Mouse (Mus musculus) stomach, postnatal 0 days (tissue): Measurements from ENCODE around the gene Plau. TPM values are rescaled to one million over a fixed set of nuclear protein-coding genes. Genes with fewer than 3 reads are reported as not detected.

ENCODE experiments used
- ATAC-seq: fragments of 200-750 bp; cut with Nextera tagmentation; 2 replicates; pipeline ENCODE4 v1.8.0; 2017; ENCODE audit not compliant: low FRiP score, low TSS enrichment
- DNase-seq: peaks from one replicate; pipeline ENCODE4 v3.0.0-alpha.2; 2016; ENCODE audit warnings: low spot score
- H3K27ac ChIP-seq: fragments of 300-500 bp; sonication (generic); replicated peaks from 2 replicates; pipeline ENCODE4 v1.5.1; 2014; ENCODE audit warnings: mild to moderate bottlenecking, control low read depth
- H3K27me3 ChIP-seq: fragments of 300-500 bp; sonication (generic); 2 replicates; pipeline ENCODE4 v1.6.1; 2014; ENCODE audit warnings: low read length; ENCODE audit not compliant: control insufficient read depth, insufficient read depth
- H3K36me3 ChIP-seq: fragments of 300-500 bp; sonication (generic); 2 replicates; pipeline ENCODE4 v1.6.1; 2014; ENCODE audit warnings: low read length, mixed read lengths; ENCODE audit not compliant: control insufficient read depth, insufficient read depth
- H3K4me1 ChIP-seq: fragments of 300-500 bp; sonication (generic); replicated peaks from 2 replicates; pipeline ENCODE4 v1.6.1; 2014; ENCODE audit warnings: antibody characterized with exemption; ENCODE audit not compliant: control insufficient read depth, insufficient read depth
- H3K4me2 ChIP-seq: fragments of 300-500 bp; sonication (generic); replicated peaks from 2 replicates; pipeline ENCODE4 v1.6.1; 2014; ENCODE audit warnings: low read depth, mild to moderate bottlenecking, control low read depth, moderate library complexity
- H3K4me3 ChIP-seq: fragments of 300-500 bp; sonication (generic); 2 replicates; pipeline ENCODE4 v1.5.1; 2014; ENCODE audit warnings: low read depth, low read length, control low read depth
- H3K9ac ChIP-seq: fragments of 300-500 bp; sonication (generic); 2 replicates; pipeline ENCODE4 v1.6.1; 2014; ENCODE audit warnings: mild to moderate bottlenecking, low read length, control low read depth, mixed read lengths
- H3K9me3 ChIP-seq: fragments of 300-500 bp; sonication (generic); 2 replicates; pipeline ENCODE4 v1.6.1; 2016; ENCODE audit warnings: low read length; ENCODE audit not compliant: control insufficient read depth
- CTCF ChIP-seq: IDR thresholded peaks from 2 replicates; pipeline ENCODE4 v1.5.1; 2016; ENCODE audit warnings: antibody characterized with exemption, low read depth, mild to moderate bottlenecking, moderate library complexity
- EP300 ChIP-seq: optimal IDR thresholded peaks from 2 replicates; pipeline ENCODE3; 2016; ENCODE audit warnings: antibody characterized with exemption
- WGBS: fragments of 180-500 bp; shearing (Covaris S2); extraction: QIAGEN DNeasy Blood & Tissue Kit; methylation state at CpG from one replicate; pipeline ENCODE4 v1.1.7; 2014; 5-methylcytosine and 5-hydroxymethylcytosine counted together
- polyA plus RNA-seq: library from polyadenylated mRNA; unstranded; fragments of >200 nt; fragmentation: Nextera tagmentation; extraction: Ambion mirVana; gene quantifications from 2 replicates; pipeline ENCODE4 v1.2.1, GENCODE M21; 2015

Gene Plau
- polyA plus RNA-seq, 1 experiment from 2014 or later, result 3.1 TPM

DNA sequence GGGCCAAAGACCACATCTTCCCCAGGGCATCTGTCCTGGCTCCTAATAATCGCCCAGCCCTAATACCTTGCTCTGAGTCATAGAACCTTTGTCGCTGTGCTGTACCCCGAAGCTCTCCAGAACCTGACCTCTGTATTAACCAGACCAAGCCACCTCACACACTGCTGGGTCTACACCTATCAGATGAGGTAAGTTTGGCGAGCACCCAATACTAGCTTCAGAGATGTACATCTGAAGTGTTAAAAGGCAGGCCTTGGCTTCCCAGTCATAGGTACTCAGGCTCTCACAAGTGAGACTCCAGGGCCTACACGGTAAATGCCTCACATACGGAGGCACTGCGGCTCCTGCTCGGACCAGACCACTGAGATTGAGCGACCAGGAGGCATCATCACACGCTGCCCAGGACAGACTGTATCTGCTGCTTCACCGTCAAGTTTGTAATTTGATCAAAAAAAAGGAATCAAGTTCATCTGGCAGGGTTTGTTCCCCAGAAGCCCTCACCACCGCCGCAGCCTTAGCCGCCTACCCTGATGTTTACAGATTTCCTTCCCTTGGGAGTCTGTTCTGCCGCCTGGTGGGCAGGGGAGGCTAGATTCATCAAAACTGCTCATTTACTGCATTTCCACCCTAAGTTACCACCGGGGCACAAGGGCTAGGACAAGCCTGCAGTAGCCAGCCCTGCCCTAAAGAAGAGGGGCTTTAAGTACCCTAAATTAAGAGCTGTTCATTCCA is 44.8 kb upstream of the Plau start:
- no peak overlapping the region for H3K9ac ChIP-seq

DNA sequence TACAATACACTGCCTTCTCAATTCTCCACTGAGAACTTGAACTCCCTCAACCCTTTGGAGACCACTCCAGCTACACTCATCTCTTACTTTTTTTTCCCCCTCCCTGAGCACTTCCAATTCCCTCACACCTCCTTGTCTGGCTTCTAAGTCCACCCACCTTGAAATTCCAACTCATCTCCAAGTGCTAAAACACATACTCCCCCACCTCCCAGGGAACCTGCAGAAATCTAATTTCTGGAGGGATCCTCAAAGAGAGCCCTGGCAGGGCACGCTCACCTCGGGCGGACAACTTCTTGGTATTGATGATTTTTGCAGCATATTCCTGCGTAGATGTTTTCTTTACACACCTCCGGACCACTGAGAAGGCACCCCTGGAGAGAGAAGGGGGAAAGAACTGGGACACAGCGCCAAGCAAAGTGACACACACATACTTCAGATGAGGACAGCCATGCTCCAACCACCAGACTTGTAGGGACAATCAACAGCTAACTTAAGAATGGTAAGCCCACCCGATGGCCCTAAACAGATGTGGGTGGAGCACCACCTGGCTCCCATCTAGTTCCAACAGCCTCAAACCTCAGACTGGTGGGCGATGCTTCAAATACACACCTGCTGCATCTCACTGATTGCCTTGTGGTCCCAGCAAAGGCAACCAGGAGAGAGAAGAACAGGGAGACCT is 44.1 kb upstream of the Plau start:
- no peak for ATAC-seq
- Histone ChIP-seq H3K9me3 (no peaks in the 10 kb centered on the region), H3K9ac (peak overlapping the region; percentile 83; the same call in 1 of the 2 replicates), H3K4me2 (peak overlapping the region; percentile 95), H3K4me3 (peak overlapping the region; percentile 80), H3K27me3 (no peaks in the 10 kb centered on the region), H3K36me3 (peaks cover 7% of the 10 kb centered on the region), H3K27ac (no peak overlapping the region), H3K4me1 (no peaks in the 10 kb centered on the region)
- no peak for DNase-seq
- WGBS, result 70% methylated on average over 8 of the region's 8 CpGs
- TF ChIP-seq CTCF (no peak), EP300 (no peak)

More for the DNA sequence above, 44.8 kb upstream of the Plau start:
- Histone ChIP-seq H3K27me3 (no peaks in the 10 kb centered on the region), H3K4me1 (0 out of 2 replicates have a peak, but pooled peaks cover under 1% of the 10 kb centered on the region), H3K36me3 (peaks cover 7% of the 10 kb centered on the region), H3K4me3 (no peak overlapping the region), H3K9me3 (no peaks in the 10 kb centered on the region), H3K4me2 (no peak overlapping the region), H3K27ac (no peak overlapping the region)
- 73% methylated on average over 16 of the region's 16 CpGs for WGBS
- no peak for DNase-seq
- TF ChIP-seq CTCF, result peak; percentile 61
- no peak for TF ChIP-seq EP300
- no peak for ATAC-seq

DNA sequence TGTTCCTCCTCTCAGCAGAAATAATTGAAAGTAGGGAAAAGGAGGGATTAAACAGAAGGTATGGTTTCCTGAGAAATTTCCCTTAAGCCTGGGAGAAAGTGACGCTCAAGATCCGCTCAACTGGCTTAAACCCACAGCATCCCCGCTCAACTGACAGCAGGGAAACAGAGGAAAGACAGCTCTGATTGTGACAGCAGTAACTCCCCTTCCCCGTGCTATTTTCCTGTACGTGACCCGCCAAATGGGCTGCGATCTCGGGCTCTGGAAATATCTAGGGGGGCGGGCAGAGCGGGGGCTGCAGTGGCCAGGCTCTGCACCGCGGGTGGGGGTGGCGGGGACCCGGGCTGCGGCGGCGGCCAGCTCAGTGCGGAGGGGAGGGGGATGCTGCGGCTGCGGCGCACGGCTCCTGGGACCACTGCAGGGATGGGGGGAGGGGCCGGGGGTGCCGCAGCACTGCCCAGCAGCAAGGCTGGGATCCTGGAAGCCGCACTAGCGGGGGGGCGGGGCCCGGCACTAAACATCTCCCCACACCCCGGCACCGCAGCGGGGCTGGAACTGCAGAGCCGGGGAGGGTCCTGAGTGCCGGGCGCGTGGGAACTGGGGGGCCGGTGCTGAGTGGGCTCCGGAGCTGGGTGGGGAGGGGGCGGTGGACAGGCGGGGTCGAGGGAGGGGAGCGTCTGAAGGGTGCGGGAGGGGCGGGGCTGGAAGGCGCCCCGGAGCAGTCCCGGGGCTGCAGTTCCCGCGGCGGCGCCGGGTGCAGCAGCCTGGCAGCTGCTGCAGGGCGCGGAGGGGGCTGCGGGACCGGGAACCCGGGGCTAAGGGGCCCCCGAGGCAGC is 43.3 kb upstream of the Plau start:
- Histone ChIP-seq H3K27me3 (no peaks in the 10 kb centered on the region), H3K4me1 (no peaks in the 10 kb centered on the region), H3K4me2 (peak overlapping the region; percentile 95), H3K9me3 (no peaks in the 10 kb centered on the region), H3K36me3 (peaks cover 7% of the 10 kb centered on the region), H3K9ac (peak overlapping the region; percentile 83), H3K4me3 (peak overlapping the region; percentile 80), H3K27ac (peak overlapping the region; percentile 78)
- TF ChIP-seq EP300, result no peak
- no peak for TF ChIP-seq CTCF
- ATAC-seq (peak; percentile 27), DNase-seq (peak; percentile 62)
- WGBS, result 2% methylated on average over 38 of the region's 57 CpGs

DNA sequence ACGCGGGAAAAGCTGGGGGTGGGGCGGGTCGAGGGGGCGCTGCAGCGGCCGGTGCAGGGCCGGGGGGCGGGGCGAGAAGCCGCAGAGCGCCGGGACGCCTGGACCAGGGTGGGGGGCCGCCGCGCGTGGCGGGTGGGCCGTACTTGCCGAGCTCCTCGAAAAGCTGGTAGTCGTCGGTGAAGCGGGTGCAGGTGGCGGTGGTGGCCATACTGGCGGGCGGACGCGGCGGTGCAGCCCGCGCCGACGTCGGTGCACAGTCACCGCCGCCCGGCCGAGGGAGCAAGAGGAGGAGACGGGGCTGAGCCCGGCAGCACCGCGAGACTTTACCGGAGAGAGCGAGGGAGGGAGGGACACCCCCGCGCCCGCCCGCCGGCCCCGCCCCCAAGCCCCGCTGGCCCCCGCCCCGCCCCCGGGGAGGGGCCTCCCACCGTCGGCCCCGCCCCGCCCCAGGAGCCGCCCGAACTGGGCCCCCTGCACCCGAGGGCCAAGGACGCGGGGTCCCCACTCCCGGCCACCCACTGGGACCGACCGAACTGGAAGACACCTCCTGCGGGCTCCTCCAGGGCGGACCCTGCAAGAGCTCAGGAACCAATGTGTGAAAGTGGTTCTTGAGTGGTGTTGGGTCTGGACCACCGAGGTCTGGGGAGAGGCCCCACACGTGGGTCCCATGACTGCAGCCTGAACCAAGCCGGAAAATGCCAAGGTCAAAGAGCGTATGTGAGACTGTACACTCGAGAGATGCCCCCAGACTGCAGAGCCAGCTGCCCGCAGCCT is 42.5 kb upstream of the Plau start, which contains the start of gene Camk2g:
Gene Camk2g, minus strand, starts transcription at position 331 of the 774 bp plus-strand sequence.
- Histone ChIP-seq H3K27ac (peak within 1 kb of the TSS; percentile 78), H3K9me3 (no peaks in the 10 kb centered on the region), H3K9ac (peak within 1 kb of the TSS; percentile 83), H3K4me3 (peak within 1 kb of the TSS; percentile 80), H3K4me2 (peak within 1 kb of the TSS; percentile 95), H3K36me3 (peaks cover 2% of the 10 kb centered on the region), H3K27me3 (no peaks in the 10 kb centered on the region), H3K4me1 (no peaks in the 10 kb centered on the region)
- peak; percentile 92 for DNase-seq
- TF ChIP-seq CTCF (peak; percentile 38; the same call in 1 of the 2 replicates), EP300 (peak; percentile 13)
- WGBS, result 1% methylated on average over 45 of the region's 76 CpGs
- ATAC-seq, result peak; percentile 96

DNA sequence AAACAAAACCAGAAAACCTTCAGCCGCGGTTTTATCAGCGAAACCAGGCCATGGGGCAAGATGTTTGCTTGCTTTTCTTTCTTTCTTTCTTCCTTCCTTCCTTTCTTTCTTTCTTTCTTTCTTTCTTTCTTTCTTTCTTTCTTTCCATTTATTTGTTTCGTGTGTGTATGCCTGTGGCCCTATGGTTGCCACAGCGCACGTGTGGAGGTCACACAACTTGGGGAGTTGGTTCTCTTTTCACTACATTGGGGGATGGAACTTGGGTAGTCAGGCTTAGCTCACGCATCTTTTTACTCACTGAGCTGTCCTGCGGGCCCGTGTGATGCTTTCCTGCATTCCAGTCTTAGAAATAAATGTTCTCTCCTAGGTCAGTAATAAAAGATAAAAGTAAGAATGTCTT is 41.9 kb upstream of the Plau start:
- Histone ChIP-seq H3K9me3 (no peaks in the 10 kb centered on the region), H3K4me2 (peak overlapping the region; percentile 95), H3K27ac (peak overlapping the region; percentile 53), H3K4me3 (peak overlapping the region; percentile 80), H3K4me1 (no peaks in the 10 kb centered on the region), H3K27me3 (no peaks in the 10 kb centered on the region), H3K36me3 (no peaks in the 10 kb centered on the region; the same call in 1 of the 2 replicates), H3K9ac (peak overlapping the region; percentile 83)
- ATAC-seq, result no peak
- 21% methylated on average over 9 of the region's 9 CpGs for WGBS
- TF ChIP-seq EP300 (no peak), CTCF (no peak)
- no peak for DNase-seq
